Mouse (Mus musculus) embryonic facial prominence, embryonic 15.5 days (tissue): ENCODE data around the gene Stx3. TPM values are rescaled to one million over a fixed set of nuclear protein-coding genes. Genes with fewer than 3 reads are reported as not detected.
A peak's percentile ranks its signal among the peaks of the same experiment; 100 is the strongest.

Experiments
- ATAC-seq: fragments of 200-750 bp; cut with Nextera tagmentation; 2 replicates; pipeline ENCODE4 v1.8.0; 2017; ENCODE audit warnings: low read depth, moderate TSS enrichment; ENCODE audit not compliant: insufficient number of reproducible peaks, low FRiP score, low TSS enrichment
- H3K27ac ChIP-seq: fragments of 300-500 bp; sonication (generic); replicated peaks from 2 replicates; pipeline ENCODE4 v1.5.1; 2015; ENCODE audit warnings: mild to moderate bottlenecking, inconsistent platforms
- H3K27me3 ChIP-seq: fragments of 300-500 bp; sonication (generic); 2 replicates; pipeline ENCODE4 v1.6.1; 2015; ENCODE audit warnings: inconsistent platforms
- H3K36me3 ChIP-seq: fragments of 300-500 bp; sonication (generic); 2 replicates; pipeline ENCODE4 v1.6.1; 2015; ENCODE audit warnings: mild to moderate bottlenecking, inconsistent platforms
- H3K4me1 ChIP-seq: fragments of 300-500 bp; sonication (generic); 2 replicates; pipeline ENCODE4 v1.6.1; 2015; ENCODE audit warnings: inconsistent platforms
- H3K4me2 ChIP-seq: fragments of 300-500 bp; sonication (generic); replicated peaks from 2 replicates; pipeline ENCODE4 v1.6.1; 2015; ENCODE audit warnings: mild to moderate bottlenecking, inconsistent platforms
- H3K4me3 ChIP-seq: fragments of 300-500 bp; sonication (generic); replicated peaks from 2 replicates; pipeline ENCODE4 v1.5.1; 2015; ENCODE audit warnings: mild to moderate bottlenecking, inconsistent platforms
- H3K9ac ChIP-seq: fragments of 300-500 bp; sonication (generic); 2 replicates; pipeline ENCODE4 v1.6.1; 2015; ENCODE audit warnings: inconsistent platforms
- H3K9me3 ChIP-seq: fragments of 300-500 bp; sonication (generic); replicated peaks from 2 replicates; pipeline ENCODE4 v1.6.1; 2016; ENCODE audit warnings: inconsistent platforms
- WGBS: fragments of 180-500 bp; shearing (Covaris S2); methylation state at CpG from one replicate; pipeline ENCODE4 v1.1.7; 2015; 5-methylcytosine and 5-hydroxymethylcytosine counted together
- polyA plus RNA-seq: library from polyadenylated mRNA; unstranded; fragments of >200 nt; fragmentation: Nextera tagmentation; extraction: Ambion mirVana; gene quantifications from 2 replicates; pipeline ENCODE4 v1.2.1, GENCODE M21; 2015

Gene Stx3
- polyA plus RNA-seq, 1 experiment from 2014 or later, result 10.7 TPM

DNA sequence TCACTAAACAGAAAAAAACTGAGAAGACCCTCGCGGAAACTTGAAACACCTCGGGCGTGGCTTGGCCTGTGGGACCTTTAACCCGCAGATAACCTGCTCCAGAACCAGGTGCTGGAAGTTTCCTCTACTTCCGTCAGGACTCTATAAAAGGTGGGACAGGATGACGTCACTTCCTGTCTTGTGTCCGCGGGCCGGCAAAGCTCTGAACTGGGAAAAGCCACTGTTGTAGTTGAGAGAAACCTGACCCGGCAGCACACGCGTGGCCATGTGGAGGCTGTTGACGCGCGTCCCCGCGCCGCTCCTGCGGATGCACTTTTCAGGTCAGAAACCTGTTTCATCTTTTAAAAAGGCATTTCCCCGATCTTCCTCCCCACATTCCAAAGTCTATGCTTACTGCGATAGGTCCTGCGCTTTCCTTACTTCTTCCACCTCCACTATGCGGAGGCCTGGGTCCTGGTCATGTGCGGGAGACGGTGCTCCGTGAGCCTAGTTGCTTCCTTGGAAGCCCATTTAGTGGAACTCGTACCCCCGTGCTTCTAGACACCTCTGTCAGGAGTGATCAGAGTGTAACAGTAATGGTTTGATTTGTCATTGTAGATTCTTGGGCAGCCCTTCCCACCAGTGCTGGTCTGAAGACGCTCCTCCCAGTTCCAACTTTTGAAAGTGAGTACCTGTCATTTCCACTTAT lies 48.9 kb downstream of the Stx3 start, which contains the start of gene Mrpl16:
Mrpl16 (plus strand) TSS at position 187 of the 688 bp plus-strand sequence.
- ATAC-seq, result peak; percentile 86
- Histone ChIP-seq H3K4me3 (peak within 1 kb of the TSS; percentile 68), H3K9ac (peak within 1 kb of the TSS; percentile 68), H3K4me2 (peak within 1 kb of the TSS; percentile 70), H3K4me1 (peaks cover 7% of the 10 kb centered on the region; the same call in 1 of the 2 replicates), H3K9me3 (no peaks in the 10 kb centered on the region), H3K36me3 (peaks cover 22% of the 10 kb centered on the region), H3K27me3 (no peaks in the 10 kb centered on the region), H3K27ac (peak within 1 kb of the TSS; percentile 78)
- under 1% methylated on average over 30 of the region's 30 CpGs for WGBS

DNA sequence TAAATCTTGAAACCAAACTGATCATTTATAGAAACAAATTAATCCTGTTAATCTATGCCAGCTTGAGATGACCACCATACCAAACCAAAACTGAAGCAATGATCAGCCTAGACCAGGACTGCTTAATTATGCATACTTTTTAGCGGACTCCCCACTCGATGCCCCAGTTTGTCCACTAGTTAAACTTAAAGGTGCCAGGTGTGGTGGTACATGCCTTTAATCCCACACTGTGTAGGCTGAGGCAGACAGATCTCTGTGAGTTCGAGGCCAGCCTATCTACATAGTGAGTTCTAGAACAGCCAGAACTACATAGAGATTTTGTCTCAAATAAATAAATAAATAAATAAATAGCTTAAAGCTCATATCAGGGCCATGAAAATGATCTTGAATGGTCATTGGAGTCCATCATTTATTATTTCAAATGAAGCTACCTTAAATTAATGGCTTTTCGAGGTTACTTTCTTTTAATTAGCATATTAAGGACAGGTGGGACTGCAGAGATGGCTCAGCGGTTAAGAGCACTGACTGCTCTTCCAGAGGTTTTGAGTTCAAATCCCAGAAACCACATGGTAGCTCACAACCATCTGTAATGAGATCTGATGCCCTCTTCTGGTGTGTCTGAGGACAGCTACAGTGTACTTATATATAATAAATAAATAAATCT lies 49.8 kb downstream of the Stx3 start:
- peak overlapping the region; percentile 70 for H3K4me2 ChIP-seq
- peaks cover 14% of the 10 kb centered on the region for H3K36me3 ChIP-seq
- peak overlapping the region; percentile 68 for H3K4me3 ChIP-seq

GRCm38 (mm10) chr19:11768163-11768562 lies 51.0 kb downstream of the Stx3 start:
- Histone ChIP-seq H3K27ac (no peak overlapping the region), H3K9ac (no peak overlapping the region), H3K4me2 (no peak overlapping the region), H3K9me3 (no peaks in the 10 kb centered on the region), H3K36me3 (peaks cover 3% of the 10 kb centered on the region; the same call in 1 of the 2 replicates), H3K4me1 (peaks cover 7% of the 10 kb centered on the region; the same call in 1 of the 2 replicates), H3K4me3 (no peak overlapping the region), H3K27me3 (no peaks in the 10 kb centered on the region)
- 12% methylated on average over 3 of the region's 3 CpGs for WGBS
- no peak for ATAC-seq

More for the DNA sequence above, 49.8 kb downstream of the Stx3 start:
- Histone ChIP-seq H3K27me3 (no peaks in the 10 kb centered on the region), H3K4me1 (peaks cover 7% of the 10 kb centered on the region; the same call in 1 of the 2 replicates), H3K9me3 (no peaks in the 10 kb centered on the region), H3K9ac (no peak overlapping the region), H3K27ac (no peak overlapping the region)
- ATAC-seq, result no peak
- WGBS, result 83% methylated on average over 5 of the region's 5 CpGs

DNA sequence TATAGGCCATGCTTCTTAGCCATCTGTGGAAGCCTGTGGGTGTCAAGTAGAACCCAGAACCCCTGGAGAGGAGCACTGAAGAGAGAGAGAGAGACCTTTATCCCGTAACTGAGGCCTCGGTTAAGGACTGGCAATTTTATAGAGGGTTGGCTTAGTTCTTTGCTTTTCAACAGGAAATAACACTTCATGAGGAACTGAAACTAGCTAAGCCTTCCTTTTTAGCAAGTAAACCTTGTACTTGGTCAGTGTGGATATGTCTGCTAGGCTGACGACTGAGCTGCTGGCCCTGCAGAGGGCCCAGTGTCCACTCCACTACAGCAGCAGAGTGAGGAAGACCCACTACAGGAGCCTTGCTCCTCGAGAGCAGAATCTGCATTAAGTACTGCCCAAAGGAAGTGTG lies 52.8 kb downstream of the Stx3 start:
- peaks cover 7% of the 10 kb centered on the region; the same call in 1 of the 2 replicates for H3K4me1 ChIP-seq
- H3K4me3 ChIP-seq, result no peak overlapping the region
- no peak overlapping the region for H3K27ac ChIP-seq
- no peaks in the 10 kb centered on the region for H3K9me3 ChIP-seq
- no peak overlapping the region for H3K9ac ChIP-seq
- no peak overlapping the region for H3K4me2 ChIP-seq
- H3K36me3 ChIP-seq, result no peaks in the 10 kb centered on the region
- no peak for ATAC-seq
- WGBS, result 68% methylated on average over 4 of the region's 4 CpGs
- H3K27me3 ChIP-seq, result no peaks in the 10 kb centered on the region

DNA sequence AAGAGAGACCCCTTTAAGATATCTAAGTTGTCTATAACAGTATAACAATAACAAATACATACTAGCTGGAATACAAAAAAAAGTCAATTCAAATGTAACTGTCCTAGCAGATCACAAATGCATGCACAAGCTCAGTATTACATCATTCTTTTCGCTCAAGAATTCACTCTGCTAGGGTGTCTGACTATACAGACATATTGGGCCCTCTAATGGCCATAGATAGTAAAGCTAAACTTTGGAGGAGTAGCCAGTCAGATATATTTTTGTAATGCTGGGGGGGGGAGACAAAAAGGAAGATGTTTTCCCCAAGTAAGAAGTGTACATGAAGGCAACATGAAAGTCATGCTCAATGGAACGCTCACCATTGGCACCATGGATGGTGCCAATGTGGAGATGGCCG lies 54.1 kb downstream of the Stx3 start:
- H3K4me3 ChIP-seq, result no peak overlapping the region
- H3K27me3 ChIP-seq, result no peaks in the 10 kb centered on the region
- 73% methylated on average over 3 of the region's 3 CpGs for WGBS
- H3K9ac ChIP-seq, result no peak overlapping the region
- no peak overlapping the region for H3K27ac ChIP-seq
- no peaks in the 10 kb centered on the region for H3K4me1 ChIP-seq
- ATAC-seq, result no peak
- no peaks in the 10 kb centered on the region for H3K9me3 ChIP-seq
- H3K4me2 ChIP-seq, result no peak overlapping the region
- no peaks in the 10 kb centered on the region for H3K36me3 ChIP-seq

DNA sequence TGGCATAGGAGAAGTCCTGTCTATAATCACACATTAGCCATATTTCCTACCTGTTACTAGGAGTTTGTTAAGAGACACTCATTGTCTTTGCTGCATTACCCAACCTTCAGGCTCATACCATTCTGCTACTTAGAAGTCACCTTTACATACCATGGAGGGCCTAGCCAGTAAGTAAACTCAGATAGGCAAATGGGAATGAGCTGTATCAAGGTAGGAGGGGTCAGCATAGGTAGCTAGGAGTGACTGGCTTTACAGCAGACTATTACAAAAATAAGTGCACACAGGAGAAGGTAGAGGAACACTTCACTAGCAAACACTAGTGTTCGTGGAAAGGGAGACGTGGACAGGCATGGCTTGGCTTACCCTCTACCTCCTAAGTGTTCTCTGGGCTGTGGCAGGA lies 71.9 kb downstream of the Stx3 start, which contains the start of gene Gif:
Gif (plus strand) TSS at position 257 of the 400 bp plus-strand sequence.
- no peaks in the 10 kb centered on the region for H3K36me3 ChIP-seq
- no peaks in the 10 kb centered on the region for H3K27me3 ChIP-seq
- H3K9me3 ChIP-seq, result no peaks in the 10 kb centered on the region
- no peak within 1 kb of the TSS for H3K4me3 ChIP-seq
- no peaks in the 10 kb centered on the region for H3K4me1 ChIP-seq
- no peak within 1 kb of the TSS for H3K27ac ChIP-seq
- 72% methylated on average over 2 of the region's 2 CpGs for WGBS
- no peak for ATAC-seq
- no peak within 1 kb of the TSS for H3K4me2 ChIP-seq
- no peak within 1 kb of the TSS for H3K9ac ChIP-seq

DNA sequence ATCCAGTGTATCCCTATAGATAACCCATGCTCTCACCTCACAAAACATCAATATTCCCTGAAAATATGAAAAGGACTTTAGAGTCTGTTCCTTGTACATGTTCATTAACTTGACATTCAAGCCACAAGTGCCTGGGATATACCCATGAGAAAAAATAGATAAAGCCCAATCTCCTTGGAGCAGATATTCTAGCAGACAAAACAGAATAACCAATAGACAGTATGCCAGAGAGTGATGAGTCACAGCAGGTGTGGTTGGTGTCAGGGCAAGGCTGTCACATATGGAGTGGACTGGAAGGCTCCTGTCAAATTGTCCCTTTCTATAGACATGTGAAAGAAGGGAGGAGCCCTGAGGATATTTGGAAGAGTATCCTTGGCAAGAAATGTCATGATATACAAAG lies 73.5 kb downstream of the Stx3 start:
- H3K9ac ChIP-seq, result no peak overlapping the region
- H3K4me1 ChIP-seq, result no peaks in the 10 kb centered on the region
- no peak overlapping the region for H3K4me2 ChIP-seq
- H3K27ac ChIP-seq, result no peak overlapping the region
- H3K9me3 ChIP-seq, result no peaks in the 10 kb centered on the region
- ATAC-seq, result no peak
- no peaks in the 10 kb centered on the region for H3K27me3 ChIP-seq
- no peak overlapping the region for H3K4me3 ChIP-seq
- H3K36me3 ChIP-seq, result no peaks in the 10 kb centered on the region

DNA sequence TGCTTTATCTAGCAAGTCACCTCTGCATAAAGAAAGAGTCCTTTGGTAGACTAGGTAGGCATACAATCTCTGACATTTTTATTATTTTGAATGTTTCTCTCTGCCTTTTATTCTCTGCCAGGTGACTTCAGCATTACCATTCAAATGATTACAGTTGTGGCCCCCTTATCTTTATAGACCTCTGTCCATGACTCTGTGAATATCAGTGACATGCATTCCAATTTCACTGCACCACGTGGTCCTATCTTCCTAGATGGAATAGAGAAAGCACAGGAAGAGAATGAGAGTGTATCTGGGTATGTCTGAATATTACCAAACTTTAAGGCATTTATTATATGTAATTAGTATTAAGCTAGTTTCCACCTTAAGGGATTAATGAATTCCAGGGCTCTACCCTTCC lies 82.7 kb downstream of the Stx3 start:
- H3K9ac ChIP-seq, result no peak overlapping the region
- no peak overlapping the region for H3K4me3 ChIP-seq
- H3K27me3 ChIP-seq, result no peaks in the 10 kb centered on the region
- H3K4me1 ChIP-seq, result no peaks in the 10 kb centered on the region
- no peaks in the 10 kb centered on the region for H3K9me3 ChIP-seq
- H3K36me3 ChIP-seq, result no peaks in the 10 kb centered on the region
- H3K4me2 ChIP-seq, result no peak overlapping the region
- 46% methylated on average over 1 of the region's 1 CpGs for WGBS
- no peak for ATAC-seq
- no peak overlapping the region for H3K27ac ChIP-seq

DNA sequence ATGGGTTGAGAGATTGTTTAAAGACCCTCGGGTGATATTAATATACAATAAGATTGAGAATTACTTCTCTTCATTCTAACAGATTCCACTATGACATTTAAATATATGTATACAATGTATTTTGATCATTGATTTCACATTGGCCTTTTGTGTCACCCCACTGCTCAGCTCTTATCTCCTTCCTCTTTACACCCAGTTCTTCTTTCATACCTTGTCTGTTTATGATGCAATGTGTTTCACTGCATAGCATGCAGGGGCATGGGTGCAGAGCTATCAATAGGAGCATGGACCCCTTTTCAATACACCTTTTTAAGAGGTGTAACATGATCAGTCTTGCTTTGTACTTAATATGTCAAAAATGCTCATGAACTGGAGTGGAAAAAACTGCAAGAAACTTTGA lies 88.9 kb downstream of the Stx3 start:
- no peak overlapping the region for H3K4me2 ChIP-seq
- H3K36me3 ChIP-seq, result no peaks in the 10 kb centered on the region
- H3K9ac ChIP-seq, result no peak overlapping the region
- H3K27ac ChIP-seq, result no peak overlapping the region
- H3K9me3 ChIP-seq, result no peaks in the 10 kb centered on the region
- 77% methylated on average over 1 of the region's 1 CpGs for WGBS
- H3K4me3 ChIP-seq, result no peak overlapping the region
- no peaks in the 10 kb centered on the region for H3K27me3 ChIP-seq
- no peaks in the 10 kb centered on the region for H3K4me1 ChIP-seq
- no peak for ATAC-seq

GRCm38 (mm10) chr19:11727304-11727703 lies 91.9 kb downstream of the Stx3 start:
- H3K9me3 ChIP-seq, result no peaks in the 10 kb centered on the region
- no peaks in the 10 kb centered on the region for H3K27me3 ChIP-seq
- H3K9ac ChIP-seq, result no peak overlapping the region
- no peak for ATAC-seq
- H3K4me1 ChIP-seq, result no peaks in the 10 kb centered on the region
- H3K4me2 ChIP-seq, result no peak overlapping the region
- WGBS, result 89% methylated on average over 5 of the region's 5 CpGs
- H3K27ac ChIP-seq, result no peak overlapping the region
- H3K4me3 ChIP-seq, result no peak overlapping the region
- no peaks in the 10 kb centered on the region for H3K36me3 ChIP-seq

DNA sequence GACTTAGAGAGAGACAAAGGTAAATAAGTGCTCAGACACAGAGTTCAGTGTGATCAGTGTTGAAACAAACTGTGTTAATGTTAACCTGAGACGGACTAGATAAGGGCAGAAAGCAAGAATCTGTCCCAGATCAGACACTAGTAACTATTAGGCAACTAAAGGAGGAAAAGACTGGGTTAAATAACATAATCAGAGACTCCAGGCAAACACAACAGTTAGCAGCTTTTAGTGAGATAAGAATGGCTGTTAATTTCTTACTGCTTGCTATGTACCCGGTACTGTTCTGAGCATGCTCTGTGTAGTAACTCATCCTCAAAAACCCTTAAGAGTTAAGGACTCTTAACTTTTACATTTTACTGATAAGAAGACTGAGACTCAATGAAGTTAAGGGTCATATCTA lies 93.3 kb downstream of the Stx3 start:
- Histone ChIP-seq H3K9me3 (no peaks in the 10 kb centered on the region), H3K4me1 (no peaks in the 10 kb centered on the region), H3K4me3 (no peak overlapping the region), H3K27me3 (no peaks in the 10 kb centered on the region), H3K9ac (no peak overlapping the region), H3K36me3 (no peaks in the 10 kb centered on the region), H3K4me2 (no peak overlapping the region), H3K27ac (no peak overlapping the region)
- no peak for ATAC-seq
- 82% methylated on average over 2 of the region's 2 CpGs for WGBS
